Mouse (Mus musculus) lung, embryonic 15.5 days (tissue): ENCODE results near the gene Gm49322. TPM values are rescaled to one million over a fixed set of nuclear protein-coding genes. Genes with fewer than 3 reads are reported as not detected.

Experiments
- ATAC-seq: fragments of 200-750 bp; cut with Nextera tagmentation; 2 replicates; pipeline ENCODE4 v1.8.0; 2017; ENCODE audit warnings: moderate number of reproducible peaks, borderline replicate concordance; ENCODE audit not compliant: low FRiP score, low TSS enrichment; ENCODE audit errors: extremely low read depth
- H3K27ac ChIP-seq: fragments of 300-500 bp; sonication (generic); 2 replicates; pipeline ENCODE4 v1.5.1; 2015; ENCODE audit warnings: moderate library complexity, mild to moderate bottlenecking, inconsistent platforms
- H3K27me3 ChIP-seq: fragments of 300-500 bp; sonication (generic); 2 replicates; pipeline ENCODE4 v1.6.1; 2015; ENCODE audit warnings: inconsistent platforms
- H3K36me3 ChIP-seq: fragments of 300-500 bp; sonication (generic); 2 replicates; pipeline ENCODE4 v1.6.1; 2015; ENCODE audit warnings: inconsistent platforms
- H3K4me1 ChIP-seq: fragments of 300-500 bp; sonication (generic); 2 replicates; pipeline ENCODE4 v1.6.1; 2015; ENCODE audit warnings: inconsistent platforms
- H3K4me2 ChIP-seq: fragments of 300-500 bp; sonication (generic); 2 replicates; pipeline ENCODE4 v1.6.1; 2015; ENCODE audit warnings: inconsistent platforms, mild to moderate bottlenecking, moderate library complexity
- H3K4me3 ChIP-seq: fragments of 300-500 bp; sonication (generic); 2 replicates; pipeline ENCODE4 v1.5.1; 2015; ENCODE audit warnings: mild to moderate bottlenecking, inconsistent platforms
- H3K9ac ChIP-seq: fragments of 300-500 bp; sonication (generic); 2 replicates; pipeline ENCODE4 v1.6.1; 2015; ENCODE audit warnings: inconsistent platforms
- H3K9me3 ChIP-seq: fragments of 300-500 bp; sonication (generic); 2 replicates; pipeline ENCODE4 v1.6.1; 2016; ENCODE audit warnings: inconsistent platforms
- WGBS: fragments of 180-500 bp; shearing (Covaris S2); methylation state at CpG from one replicate; pipeline ENCODE4 v1.1.7; 2015; 5-methylcytosine and 5-hydroxymethylcytosine counted together
- polyA plus RNA-seq: library from polyadenylated mRNA; unstranded; fragments of >200 nt; fragmentation: Nextera tagmentation; extraction: Ambion mirVana; gene quantifications from 2 replicates; pipeline ENCODE4 v1.2.1, GENCODE M21; 2015

Gene Gm49322
- polyA plus RNA-seq, 1 experiment from 2014 or later, result 5.1 TPM

GRCm38 (mm10) chr10:80584642-80585552, 20.9 kb upstream of the Gm49322 start:
- Histone ChIP-seq H3K27me3 (no peaks in the 10 kb centered on the region), H3K36me3 (peaks cover 32% of the 10 kb centered on the region), H3K27ac (no peak overlapping the region), H3K4me1 (peaks cover 23% of the 10 kb centered on the region), H3K9me3 (no peaks in the 10 kb centered on the region), H3K4me2 (peak overlapping the region; percentile 43), H3K4me3 (peak overlapping the region; percentile 27), H3K9ac (no peak overlapping the region)
- 67% methylated on average over 12 of the region's 12 CpGs for WGBS
- ATAC-seq, result no peak; the same call in 1 of the 2 replicates

GRCm38 (mm10) chr10:80585581-80585980, 20.2 kb upstream of the Gm49322 start:
- no peaks in the 10 kb centered on the region for H3K27me3 ChIP-seq
- H3K4me3 ChIP-seq, result peak overlapping the region; percentile 27
- no peak overlapping the region for H3K27ac ChIP-seq
- WGBS, result 90% methylated on average over 8 of the region's 8 CpGs
- peaks cover 32% of the 10 kb centered on the region for H3K36me3 ChIP-seq
- peaks cover 23% of the 10 kb centered on the region for H3K4me1 ChIP-seq
- H3K9ac ChIP-seq, result no peak overlapping the region
- peak overlapping the region; percentile 43 for H3K4me2 ChIP-seq
- H3K9me3 ChIP-seq, result no peaks in the 10 kb centered on the region
- ATAC-seq, result no peak

- H3K27ac ChIP-seq, result peak overlapping the region; percentile 62
- H3K27me3 ChIP-seq, result no peaks in the 10 kb centered on the region
- peak overlapping the region; percentile 27 for H3K4me3 ChIP-seq
- peak overlapping the region; percentile 43 for H3K4me2 ChIP-seq
- no peaks in the 10 kb centered on the region for H3K9me3 ChIP-seq
- peaks cover 32% of the 10 kb centered on the region for H3K36me3 ChIP-seq
- ATAC-seq, result no peak
- peaks cover 23% of the 10 kb centered on the region for H3K4me1 ChIP-seq
- WGBS, result 88% methylated on average over 49 of the region's 51 CpGs
- H3K9ac ChIP-seq, result peak overlapping the region; percentile 5; the same call in 1 of the 2 replicates
These were observed 19.2 kb upstream of the Gm49322 start for GRCm38 (mm10) chr10:80586407-80587304.

GRCm38 (mm10) chr10:80587305-80587657, 18.5 kb upstream of the Gm49322 start:
- peak overlapping the region; percentile 27; the same call in 1 of the 2 replicates for H3K4me3 ChIP-seq
- no peaks in the 10 kb centered on the region for H3K9me3 ChIP-seq
- H3K4me1 ChIP-seq, result peaks cover 23% of the 10 kb centered on the region
- peaks cover 27% of the 10 kb centered on the region for H3K36me3 ChIP-seq
- peak overlapping the region; percentile 43 for H3K4me2 ChIP-seq
- H3K27ac ChIP-seq, result peak overlapping the region; percentile 62
- WGBS, result 43% methylated on average over 4 of the region's 4 CpGs
- H3K9ac ChIP-seq, result peak overlapping the region; percentile 3; the same call in 1 of the 2 replicates
- no peak for ATAC-seq
- no peaks in the 10 kb centered on the region for H3K27me3 ChIP-seq

- peak overlapping the region; percentile 95 for H3K4me3 ChIP-seq
- H3K4me2 ChIP-seq, result peak overlapping the region; percentile 93
- H3K27me3 ChIP-seq, result no peaks in the 10 kb centered on the region
- peaks cover 20% of the 10 kb centered on the region for H3K4me1 ChIP-seq
- no peak for ATAC-seq
- peaks cover 9% of the 10 kb centered on the region; the same call in 1 of the 2 replicates for H3K36me3 ChIP-seq
- no peaks in the 10 kb centered on the region for H3K9me3 ChIP-seq
- H3K27ac ChIP-seq, result peak overlapping the region; percentile 56; the same call in 1 of the 2 replicates
- 13% methylated on average over 12 of the region's 12 CpGs for whole genome bisulfite sequencing
- H3K9ac ChIP-seq, result peak overlapping the region; percentile 96
These were observed 16.5 kb upstream of the Gm49322 start for GRCm38 (mm10) chr10:80589127-80589878.

- H3K27me3 ChIP-seq, result no peaks in the 10 kb centered on the region
- H3K4me3 ChIP-seq, result peak within 1 kb of the TSS; percentile 95
- peak; percentile 98 for ATAC-seq
- no peaks in the 10 kb centered on the region for H3K9me3 ChIP-seq
- 1% methylated on average over 73 of the region's 73 CpGs for WGBS
- H3K36me3 ChIP-seq, result peaks cover 6% of the 10 kb centered on the region; the same call in 1 of the 2 replicates
- peaks cover 20% of the 10 kb centered on the region for H3K4me1 ChIP-seq
- H3K4me2 ChIP-seq, result peak within 1 kb of the TSS; percentile 93
- peak within 1 kb of the TSS; percentile 56 for H3K27ac ChIP-seq
- H3K9ac ChIP-seq, result peak within 1 kb of the TSS; percentile 96
These were observed 15.7 kb upstream of the Gm49322 start, which contains the start of gene Abhd17a for GRCm38 (mm10) chr10:80589879-80590854. Gene Abhd17a (minus strand): TSS chr10:80590341.

- no peak for ATAC-seq
- Histone ChIP-seq H3K27ac (no peak overlapping the region), H3K4me2 (no peak overlapping the region), H3K27me3 (no peaks in the 10 kb centered on the region), H3K4me3 (no peak overlapping the region), H3K4me1 (no peaks in the 10 kb centered on the region), H3K9ac (no peak overlapping the region), H3K9me3 (no peaks in the 10 kb centered on the region), H3K36me3 (no peaks in the 10 kb centered on the region)
- 31% methylated on average over 4 of the region's 4 CpGs for WGBS
These were observed 9.5 kb upstream of the Gm49322 start for GRCm38 (mm10) chr10:80596318-80596717.

GRCm38 (mm10) chr10:80602698-80603325, 3.0 kb upstream of the Gm49322 start, which contains the start of the genes Scamp4 and Adat3:
Gene Scamp4 (plus strand): TSS chr10:80602872.
Gene Adat3 (plus strand): TSS chr10:80602880.
- Histone ChIP-seq H3K36me3 (peaks cover 17% of the 10 kb centered on the region), H3K9me3 (no peaks in the 10 kb centered on the region), H3K4me1 (peaks cover 19% of the 10 kb centered on the region), H3K4me3 (peak within 1 kb of the TSS; percentile 94), H3K27ac (peak within 1 kb of the TSS; percentile 93), H3K27me3 (no peaks in the 10 kb centered on the region), H3K9ac (peak within 1 kb of the TSS; percentile 72), H3K4me2 (peak within 1 kb of the TSS; percentile 89)
- ATAC-seq, result peak; percentile 95
- under 1% methylated on average over 54 of the region's 54 CpGs for WGBS

GRCm38 (mm10) chr10:80603364-80603763, 2.5 kb upstream of the Gm49322 start:
- H3K9me3 ChIP-seq, result no peaks in the 10 kb centered on the region
- ATAC-seq, result no peak
- H3K4me2 ChIP-seq, result peak overlapping the region; percentile 89
- peak overlapping the region; percentile 93 for H3K27ac ChIP-seq
- H3K27me3 ChIP-seq, result no peaks in the 10 kb centered on the region
- peak overlapping the region; percentile 94 for H3K4me3 ChIP-seq
- peaks cover 22% of the 10 kb centered on the region for H3K36me3 ChIP-seq
- peak overlapping the region; percentile 72 for H3K9ac ChIP-seq
- WGBS, result 32% methylated on average over 7 of the region's 7 CpGs
- H3K4me1 ChIP-seq, result peaks cover 19% of the 10 kb centered on the region
